Mouse (Mus musculus): ENCODE measurements at regions not wholly inside any gene's neighbourhood (a gene's known extent, or its start where the extent isn't known, plus 50 kb on each side); places are given as distances from the start of the nearest gene placed in this dataset.

DNA sequence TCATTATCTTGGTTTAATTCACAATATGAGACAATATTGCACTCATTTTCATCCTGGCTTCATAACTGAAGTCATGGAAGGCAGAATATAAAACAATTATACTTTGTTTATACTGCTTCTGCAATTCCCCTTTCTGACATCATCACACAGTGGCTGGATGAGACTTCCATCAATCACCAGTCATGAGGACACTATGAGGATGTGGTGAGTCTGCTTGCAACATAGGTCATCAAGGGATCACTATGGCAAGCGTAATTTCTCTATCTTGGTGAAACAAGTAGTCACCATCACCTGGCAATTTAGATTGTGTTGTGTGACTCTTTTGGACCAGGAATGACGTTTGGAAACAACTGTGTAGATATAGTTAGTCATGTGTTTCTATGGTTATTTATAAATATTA, 134.6 kb downstream of the Hao1 start:
- DNase-seq (ENCODE audit: extremely low spot score): no peak

DNA sequence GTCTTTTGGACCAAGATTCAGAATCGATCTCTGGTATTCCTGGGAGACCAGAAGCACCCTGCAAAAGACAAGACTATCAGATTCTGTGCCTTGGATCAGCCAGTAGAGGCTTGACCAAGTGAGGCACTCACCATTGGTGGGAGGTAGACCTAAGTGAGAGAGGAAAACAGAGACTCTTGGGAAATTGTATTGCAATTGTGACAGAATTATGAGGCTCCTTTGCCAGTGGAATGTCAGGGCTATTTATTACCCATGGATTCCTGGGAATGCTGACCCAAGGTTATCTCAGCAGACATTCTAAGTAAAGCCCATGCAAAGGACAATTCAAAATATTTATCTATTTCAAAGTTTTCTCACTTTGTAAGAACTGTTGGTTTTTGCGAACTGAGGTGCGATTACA, 154.6 kb downstream of the Hao1 start:
- no peak for DNase-seq (ENCODE audit: extremely low spot score)

DNA sequence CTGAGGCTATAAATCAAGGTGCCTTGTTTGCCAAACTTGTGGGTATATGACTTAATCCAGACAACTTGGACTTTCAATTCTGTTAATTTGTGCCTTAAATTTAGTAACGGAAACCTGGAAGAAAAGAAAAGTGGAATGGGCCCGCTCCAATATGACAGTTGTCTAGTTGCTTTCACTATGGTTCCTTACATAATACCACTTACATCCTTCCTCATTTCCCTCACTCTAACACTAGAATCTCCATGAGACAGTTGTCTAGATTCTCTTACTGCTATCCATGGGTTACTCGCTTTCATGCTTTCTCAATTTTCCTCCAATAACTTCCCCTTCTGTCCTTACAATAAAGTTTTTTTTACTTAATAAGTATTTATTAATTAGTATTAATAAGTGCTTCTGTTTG, 160.7 kb downstream of the Hao1 start:
- no peak for DNase-seq (ENCODE audit: extremely low spot score)

DNA sequence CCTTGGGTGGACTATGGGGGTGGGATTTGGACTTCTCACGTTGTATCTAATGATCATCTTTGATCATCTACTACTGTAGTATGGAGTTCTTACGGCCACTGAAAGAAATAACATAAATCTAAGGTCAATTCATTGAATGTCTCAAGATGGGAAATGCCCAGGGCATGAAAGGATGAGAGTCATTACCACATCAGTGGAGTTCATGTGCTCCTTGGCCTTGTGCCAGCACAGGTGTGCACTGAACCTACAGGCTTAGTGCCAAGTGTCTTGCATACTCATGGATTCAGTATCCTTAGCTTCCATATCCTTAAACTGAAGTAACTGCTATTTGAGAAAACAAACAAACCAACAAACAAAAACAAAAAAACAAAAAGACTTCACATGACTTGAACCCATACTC, 179.1 kb downstream of the Hao1 start:
- DNase-seq (ENCODE audit: extremely low spot score): no peak

DNA sequence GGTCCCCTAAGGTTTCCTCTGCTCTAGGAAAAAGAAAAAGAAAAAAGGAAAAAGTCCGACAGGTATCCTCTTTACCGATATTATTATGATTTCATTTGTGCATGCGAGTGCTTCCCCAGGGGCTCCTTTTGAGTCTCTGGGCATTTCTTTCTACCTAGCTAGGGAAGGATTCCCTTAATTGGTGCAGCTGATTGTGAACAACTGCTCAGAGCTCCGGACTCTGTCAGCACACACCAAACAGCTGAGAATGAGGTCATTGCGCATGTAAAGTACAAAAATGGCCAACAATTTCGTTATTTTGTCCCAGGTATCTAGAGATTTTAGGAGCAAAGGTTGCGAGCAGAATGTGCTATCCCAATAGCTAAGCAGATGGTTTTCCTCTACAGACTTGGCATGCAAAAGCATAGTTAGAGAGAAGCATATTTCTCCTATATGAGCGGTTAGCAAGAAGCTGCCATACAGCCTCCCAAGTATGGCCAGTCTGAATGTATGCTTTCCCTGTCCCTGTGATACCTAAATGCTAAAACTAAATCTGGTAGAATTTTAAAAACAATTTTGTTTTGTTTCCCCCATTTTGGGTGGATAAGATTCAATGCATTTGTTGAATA, 203.2 kb downstream of the Hao1 start:
- DNase-seq (ENCODE audit: extremely low spot score): no peak

DNA sequence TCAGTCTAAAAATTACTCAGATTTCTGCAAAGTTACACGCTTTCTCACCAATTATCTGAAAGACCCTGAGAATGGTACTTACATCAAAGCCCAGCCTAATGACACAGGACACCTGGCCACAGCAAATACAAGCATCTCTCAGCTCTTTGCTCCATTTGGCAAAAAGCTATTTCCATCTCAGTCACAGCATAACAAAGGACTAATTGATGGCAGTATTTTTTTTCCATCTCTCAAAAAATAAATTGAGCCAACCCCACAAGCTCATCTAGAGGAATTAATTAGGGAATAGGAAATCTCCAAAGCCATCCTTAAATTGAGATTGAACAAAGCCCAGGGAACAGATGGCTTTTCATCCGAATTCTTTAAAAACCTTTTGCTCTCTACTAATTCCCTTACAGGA, 203.7 kb downstream of the Hao1 start:
- no peak for DNase-seq (ENCODE audit: extremely low spot score)

DNA sequence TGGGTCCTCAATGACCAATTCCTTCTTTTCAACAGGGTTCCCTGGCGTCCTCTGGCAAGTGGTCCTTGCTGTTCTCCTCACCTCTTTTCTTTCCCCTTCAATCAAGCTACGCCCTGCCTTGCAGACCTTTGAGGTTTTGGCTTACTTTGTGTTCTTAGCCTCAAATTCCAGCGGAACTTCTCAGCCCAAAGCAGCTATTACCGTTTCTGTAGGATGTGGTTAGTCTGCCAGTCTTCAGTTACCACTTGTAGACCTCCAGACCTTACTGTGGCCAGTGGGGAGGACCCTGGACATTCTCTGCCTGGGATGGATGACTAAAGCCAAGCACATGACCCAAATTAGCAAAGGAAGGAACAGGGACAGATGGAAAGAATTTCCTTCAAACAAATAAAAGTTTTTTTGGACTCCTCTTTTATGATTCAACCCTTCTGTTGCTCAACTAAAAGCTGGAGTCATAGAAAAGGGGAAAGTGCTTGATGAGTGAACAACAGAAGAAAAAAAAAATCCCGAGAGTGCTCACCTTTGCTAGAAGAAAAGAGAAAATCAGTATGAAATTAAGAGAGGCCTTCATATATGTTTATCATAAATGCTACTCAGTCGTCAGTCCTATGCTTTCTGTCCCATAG, 211.5 kb downstream of the Hao1 start:
- no peak for DNase-seq (ENCODE audit: extremely low spot score)

DNA sequence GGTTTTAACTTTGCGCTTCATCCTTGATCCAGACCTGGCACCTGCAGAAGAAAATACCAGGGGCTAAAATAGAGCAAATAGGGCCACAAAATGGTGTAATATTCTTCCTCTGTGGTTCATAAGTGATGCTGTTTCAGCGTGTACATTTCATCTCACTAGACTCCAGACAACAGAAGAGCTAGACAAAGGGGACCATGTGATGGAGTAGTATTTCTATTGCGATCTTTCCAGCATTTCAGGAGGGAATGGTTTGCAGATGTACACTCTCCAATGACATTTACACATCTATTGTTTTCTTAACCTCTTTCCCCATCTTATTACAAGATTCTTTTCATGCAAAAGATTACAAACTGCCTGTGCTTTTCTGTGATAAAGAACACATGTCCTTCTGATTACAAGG, 246.1 kb downstream of the Hao1 start:
- DNase-seq (ENCODE audit: extremely low spot score): no peak

DNA sequence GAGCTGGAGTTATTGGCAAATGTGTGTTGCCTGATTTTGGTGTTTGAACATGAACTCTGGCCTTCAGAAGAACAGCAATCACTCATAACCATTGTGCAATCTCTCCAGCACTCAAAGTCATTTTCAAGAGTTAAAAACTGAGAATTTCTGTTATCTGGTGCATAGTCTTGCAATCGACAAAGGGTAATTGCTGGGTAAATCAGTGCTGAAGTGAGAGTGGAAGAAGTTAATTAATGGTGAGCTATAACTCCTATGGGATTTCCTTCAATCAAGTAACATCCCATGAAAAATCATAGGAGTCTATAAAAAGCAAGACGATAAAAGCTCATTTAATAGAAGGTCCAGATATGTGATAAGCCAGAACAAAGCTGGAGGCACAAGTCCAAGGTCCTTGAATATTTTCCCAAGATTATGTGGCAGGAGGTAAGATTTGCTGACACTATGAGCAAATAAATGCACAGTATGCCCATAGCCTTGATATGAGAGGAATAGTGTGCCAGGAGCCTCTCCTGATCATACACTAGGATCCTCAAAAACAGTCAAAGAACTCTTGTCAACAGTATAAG, 264.0 kb downstream of the Hao1 start:
- DNase-seq (ENCODE audit: extremely low spot score): no peak

DNA sequence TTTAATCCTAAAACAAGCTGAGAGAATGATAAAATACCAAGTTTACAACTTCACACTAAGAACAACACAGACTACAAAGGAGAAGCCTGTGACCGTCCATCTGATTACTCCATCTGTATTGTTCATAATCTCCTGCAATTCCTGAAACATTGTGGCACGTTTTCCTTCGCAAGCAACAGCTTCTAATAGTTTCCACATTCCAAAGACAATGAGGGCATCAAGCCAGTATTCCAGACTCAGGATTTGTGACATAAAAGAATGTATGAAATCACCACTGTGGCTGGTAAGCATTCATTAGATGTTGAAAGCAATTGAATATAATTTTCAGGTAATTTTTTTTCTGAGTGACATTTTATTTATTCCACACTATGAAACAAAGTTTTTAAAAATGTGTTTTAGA, 278.3 kb downstream of the Hao1 start:
- DNase-seq (ENCODE audit: extremely low spot score): no peak

DNA sequence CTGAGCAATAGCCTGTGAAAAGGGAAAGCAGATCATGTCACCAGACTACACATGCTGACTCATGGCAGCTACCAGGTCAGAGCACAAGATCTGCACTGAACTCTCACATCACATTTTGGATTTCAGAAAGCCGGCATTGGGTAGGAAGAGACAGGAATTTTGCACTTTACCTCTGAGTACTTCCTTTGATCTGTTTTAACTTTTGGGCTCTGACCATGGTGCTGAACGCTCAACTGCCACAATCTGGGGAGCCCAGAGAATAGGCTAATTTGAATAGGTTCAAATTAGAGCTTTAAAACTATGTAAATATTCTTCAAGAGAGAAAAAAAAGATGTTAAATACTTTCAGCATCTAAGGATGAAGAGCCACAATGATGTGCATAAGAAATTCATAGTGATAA, 285.7 kb downstream of the Hao1 start:
- peak; percentile 2 for DNase-seq (ENCODE audit: extremely low spot score)

Data from embryo, embryonic 9.5 days (tissue).